Mouse (Mus musculus): ENCODE results near the gene Rnf187.
A peak's percentile ranks its signal among the peaks of the same experiment; 100 is the strongest.

Gene Rnf187

DNA sequence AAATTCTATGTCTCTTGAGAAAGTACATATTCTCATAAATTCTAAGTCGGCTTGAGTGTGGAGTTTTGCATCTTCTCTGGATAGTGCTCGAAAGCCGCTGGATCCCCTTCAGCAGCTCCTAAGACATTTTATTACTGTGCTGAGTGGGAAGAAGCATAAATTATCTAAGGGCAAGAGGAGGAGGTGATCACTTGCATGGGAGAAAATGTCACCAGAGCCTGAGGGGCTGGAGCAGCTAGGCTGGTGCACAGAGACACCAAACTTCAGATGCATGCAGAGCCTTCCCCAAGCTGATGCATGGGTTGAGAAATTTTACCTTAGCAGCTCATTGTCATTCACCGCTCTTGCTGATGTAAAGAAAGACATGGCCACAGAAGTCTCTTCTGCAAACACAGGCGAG is 5.4 kb upstream of the Rnf187 start:
- no peak for DNase-seq

DNA sequence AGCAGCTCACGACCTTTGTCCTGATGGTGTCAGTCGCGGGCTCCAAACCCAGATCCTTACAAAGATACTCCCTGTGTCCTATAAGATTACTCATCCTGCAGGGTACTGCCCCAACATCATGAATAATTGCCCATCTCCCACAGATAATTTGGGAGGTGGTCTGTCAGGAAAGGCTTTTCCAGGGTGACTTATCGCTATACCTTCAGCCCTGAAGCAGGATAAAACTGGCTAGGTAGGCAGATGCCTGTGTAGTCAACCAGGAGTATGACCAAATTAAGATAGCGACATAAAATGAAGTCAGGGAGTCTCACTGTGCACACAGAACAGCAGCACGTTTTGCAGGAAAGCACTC is 348 bp upstream of the Rnf187 start:
- DNase-seq: no peak

DNA sequence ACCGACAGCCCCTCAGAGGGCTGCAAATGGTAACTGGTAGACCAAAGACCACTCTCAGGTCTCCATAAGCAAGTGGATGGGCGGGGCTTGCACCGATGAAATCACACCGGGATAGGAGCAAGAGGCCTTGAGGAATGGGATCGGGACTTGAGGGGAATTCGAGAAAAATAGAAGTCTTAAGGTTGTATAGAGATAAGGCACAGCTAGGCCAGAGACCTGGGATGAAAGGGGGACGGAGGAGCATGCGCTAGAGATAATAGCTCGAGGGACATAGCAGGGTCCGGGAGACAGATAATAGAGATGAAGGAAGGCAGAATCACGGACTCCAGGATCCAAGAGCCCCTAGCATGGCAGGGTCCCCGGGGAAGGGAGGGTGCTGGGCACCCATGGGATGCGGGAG is 807 bp downstream of the Rnf187 start:
- DNase-seq: no peak

GRCm38 (mm10) chr11:58931576-58931975 is 7.1 kb downstream of the Rnf187 start:
- no peak for DNase-seq

DNA sequence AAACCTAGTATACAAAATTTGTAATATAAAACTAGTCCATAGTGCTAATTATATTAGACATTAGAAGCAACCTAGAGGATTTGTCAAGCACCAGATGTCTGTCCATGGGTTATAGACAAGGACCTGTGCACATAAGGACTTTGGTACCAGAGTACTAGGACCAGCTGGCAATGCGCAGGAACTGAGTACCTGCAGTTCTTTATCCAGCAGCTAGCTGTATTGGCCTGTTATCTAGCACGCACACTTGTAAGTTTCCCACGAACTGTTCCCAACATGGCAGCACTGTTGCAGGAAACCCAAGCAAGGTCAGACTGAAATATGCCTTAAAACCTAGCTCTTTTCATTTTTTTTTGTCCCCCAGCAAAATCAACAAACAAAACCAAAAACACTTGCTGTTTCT is 8.5 kb downstream of the Rnf187 start:
- no peak for DNase-seq

DNA sequence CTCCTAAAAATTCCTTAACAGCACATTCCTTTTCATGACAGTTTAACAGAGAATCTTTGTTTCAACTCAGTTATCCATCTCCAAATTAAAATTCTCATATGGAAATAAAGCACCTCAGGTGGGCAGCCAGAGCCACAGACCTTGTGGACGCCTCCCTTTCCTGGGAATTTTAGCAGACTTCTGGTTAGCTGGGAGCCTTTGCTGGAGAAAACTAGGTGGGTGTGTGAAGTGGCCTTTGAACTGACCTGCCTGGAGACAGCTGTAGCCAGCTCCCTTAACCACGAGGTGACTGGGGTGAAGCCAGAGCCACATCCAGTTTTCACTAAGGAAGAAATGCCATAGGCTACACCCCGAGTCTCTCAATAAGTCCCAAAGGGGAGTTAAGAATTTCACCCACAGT is 9.1 kb downstream of the Rnf187 start:
- peak; percentile 46 for DNase-seq

GRCm38 (mm10) chr11:58929055-58929454 is 9.7 kb downstream of the Rnf187 start:
- DNase-seq: no peak

- peak; percentile 72 for DNase-seq
Observed at GRCm38 (mm10) chr11:58927790-58928651, 10.7 kb downstream of the Rnf187 start.

GRCm38 (mm10) chr11:58927053-58927452 is 11.7 kb downstream of the Rnf187 start:
- no peak for DNase-seq

DNA sequence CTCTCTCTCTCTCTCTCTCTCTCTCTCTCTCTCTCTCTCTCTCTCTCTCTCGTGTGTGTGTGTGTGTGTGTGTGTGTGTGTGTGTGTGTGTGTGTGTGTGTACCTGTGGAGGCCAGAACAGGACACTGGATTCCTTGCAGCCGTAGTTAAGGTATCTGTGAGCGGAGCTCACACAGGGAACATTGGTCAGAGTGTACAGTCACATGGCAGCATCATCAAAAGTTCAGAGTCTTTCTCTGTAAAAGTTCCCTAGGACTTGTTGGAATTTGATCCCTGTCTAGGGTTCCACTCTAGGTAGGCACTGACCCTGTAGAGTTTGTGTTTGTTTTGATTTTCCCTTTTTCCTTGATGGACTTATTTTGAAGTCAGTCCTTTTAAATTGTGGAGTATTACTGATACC is 12.1 kb downstream of the Rnf187 start:
- DNase-seq: peak; percentile 43

GRCm38 (mm10) chr11:58922420-58922819 is 16.3 kb downstream of the Rnf187 start:
- DNase-seq: no peak

- no peak for DNase-seq
Observed at GRCm38 (mm10) chr11:58918759-58919158, 20.0 kb downstream of the Rnf187 start.

DNA sequence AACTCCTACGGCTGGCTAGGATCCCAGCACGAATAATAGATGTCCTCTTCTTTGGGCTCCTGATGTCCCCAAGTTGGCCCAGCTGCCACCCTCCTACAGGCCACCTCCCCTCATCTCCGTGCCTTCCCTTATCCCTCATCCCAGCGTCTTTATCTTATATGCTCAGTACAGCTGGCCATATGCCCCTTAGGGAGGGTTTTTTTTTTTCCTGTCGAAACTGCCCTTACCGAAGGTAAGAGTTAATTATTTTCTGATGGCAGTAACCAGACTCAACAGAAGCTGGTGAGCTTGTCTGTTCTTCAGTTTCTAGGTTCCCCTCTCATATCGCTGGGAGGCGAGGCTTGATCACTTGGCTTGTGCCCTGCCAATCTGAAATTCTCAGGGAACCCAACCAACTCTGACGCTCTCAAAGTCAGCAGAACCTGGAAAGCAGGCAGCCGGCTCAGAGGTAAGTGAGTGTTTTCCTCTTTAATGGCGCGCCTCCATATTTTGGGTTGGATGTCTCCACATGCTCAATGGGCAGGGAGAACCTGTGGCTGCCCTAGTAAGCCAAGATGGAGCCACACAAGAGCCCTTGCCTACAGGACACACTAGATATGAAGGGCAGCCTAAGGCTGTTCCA is 20.9 kb downstream of the Rnf187 start, which contains the start of gene Btnl10:
Gene Btnl10, plus strand, starts transcription at position 164 of the 622 bp plus-strand sequence.
- no peak for DNase-seq

DNA sequence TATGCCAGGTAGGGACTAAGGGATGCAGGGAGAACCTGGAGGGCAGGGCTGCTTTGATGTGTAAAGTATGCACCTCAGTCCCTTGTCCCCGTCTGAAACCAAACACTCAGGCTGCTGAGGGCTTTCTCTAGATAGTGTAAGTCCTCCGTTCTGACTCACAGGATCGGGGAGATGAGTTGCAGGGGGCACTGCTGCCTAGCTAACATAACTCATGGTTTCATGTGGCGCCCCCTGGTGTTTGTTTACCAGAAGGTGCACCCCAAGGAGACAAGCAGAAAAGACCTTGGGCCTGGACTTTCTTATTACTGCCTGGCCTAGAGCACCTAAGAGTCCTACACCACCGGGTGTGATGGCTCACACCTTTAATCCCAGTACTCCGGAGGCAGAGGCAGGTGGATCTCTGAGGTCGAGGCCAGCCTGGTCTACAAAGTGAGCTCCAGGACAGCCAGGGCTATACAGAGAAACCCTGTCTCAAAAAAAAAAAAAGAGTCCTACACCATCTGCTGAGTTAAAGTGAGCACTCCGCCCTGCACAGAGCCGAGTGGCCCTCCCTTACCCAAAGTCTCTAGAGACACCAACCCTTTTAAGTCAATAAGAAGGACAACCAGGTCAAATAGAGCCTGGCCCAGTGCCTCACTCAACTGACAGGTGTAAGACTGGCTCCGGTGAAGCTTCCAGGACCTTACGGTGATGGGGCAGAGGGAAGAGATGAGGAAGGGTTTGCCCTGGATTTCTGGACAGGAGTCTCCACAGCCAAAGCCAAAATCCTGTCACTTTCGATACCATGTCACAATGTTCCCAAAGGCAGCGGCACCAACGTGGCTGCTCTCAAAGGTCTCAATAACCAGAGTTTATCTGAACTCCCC is 21.6 kb downstream of the Rnf187 start:
- DNase-seq: peak; percentile 34

- DNase-seq: peak; percentile 63
Observed at GRCm38 (mm10) chr11:58914461-58915028, 24.2 kb downstream of the Rnf187 start.

DNA sequence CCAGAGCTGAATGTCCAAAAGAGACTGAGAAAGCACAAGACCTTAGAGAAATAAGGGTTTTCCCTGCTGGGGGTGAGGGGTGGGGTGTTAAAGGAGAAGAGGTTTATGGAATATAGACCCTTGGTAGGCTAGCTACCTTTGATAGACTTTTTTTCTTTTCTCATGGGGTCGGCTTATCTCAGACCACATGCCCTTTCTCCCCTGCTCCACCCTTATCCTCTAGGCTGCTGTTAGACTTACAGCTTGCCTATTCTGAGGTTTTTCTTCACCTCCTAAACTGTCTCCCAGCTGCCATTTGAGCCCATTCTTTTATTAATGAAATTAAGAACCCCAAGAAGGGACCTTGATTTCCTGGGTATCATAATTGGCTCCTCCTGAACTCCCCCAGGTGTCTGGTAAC is 24.9 kb downstream of the Rnf187 start:
- DNase-seq: no peak

DNA sequence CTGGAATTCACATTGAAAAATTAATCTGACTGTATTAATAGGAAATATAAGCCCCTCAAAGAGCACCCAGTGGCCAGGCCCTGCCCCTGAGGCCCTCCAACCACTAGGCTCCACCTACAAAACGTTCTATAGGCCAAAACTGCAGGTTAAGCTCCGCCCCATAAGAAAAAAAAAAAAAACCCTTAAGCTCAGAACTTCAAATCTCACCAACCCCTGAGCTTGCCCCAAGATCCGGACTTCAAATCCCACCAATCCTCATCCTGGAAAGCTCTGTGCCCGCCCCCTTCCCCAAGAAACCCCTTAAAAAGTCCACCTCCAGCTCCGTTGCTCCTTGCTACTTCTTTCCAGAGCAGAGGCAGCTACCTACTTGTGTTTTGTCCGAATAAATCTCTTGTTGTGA is 33.9 kb downstream of the Rnf187 start:
- no peak for DNase-seq

- DNase-seq: no peak
Observed at GRCm38 (mm10) chr11:58904410-58904718, 34.4 kb downstream of the Rnf187 start.

DNA sequence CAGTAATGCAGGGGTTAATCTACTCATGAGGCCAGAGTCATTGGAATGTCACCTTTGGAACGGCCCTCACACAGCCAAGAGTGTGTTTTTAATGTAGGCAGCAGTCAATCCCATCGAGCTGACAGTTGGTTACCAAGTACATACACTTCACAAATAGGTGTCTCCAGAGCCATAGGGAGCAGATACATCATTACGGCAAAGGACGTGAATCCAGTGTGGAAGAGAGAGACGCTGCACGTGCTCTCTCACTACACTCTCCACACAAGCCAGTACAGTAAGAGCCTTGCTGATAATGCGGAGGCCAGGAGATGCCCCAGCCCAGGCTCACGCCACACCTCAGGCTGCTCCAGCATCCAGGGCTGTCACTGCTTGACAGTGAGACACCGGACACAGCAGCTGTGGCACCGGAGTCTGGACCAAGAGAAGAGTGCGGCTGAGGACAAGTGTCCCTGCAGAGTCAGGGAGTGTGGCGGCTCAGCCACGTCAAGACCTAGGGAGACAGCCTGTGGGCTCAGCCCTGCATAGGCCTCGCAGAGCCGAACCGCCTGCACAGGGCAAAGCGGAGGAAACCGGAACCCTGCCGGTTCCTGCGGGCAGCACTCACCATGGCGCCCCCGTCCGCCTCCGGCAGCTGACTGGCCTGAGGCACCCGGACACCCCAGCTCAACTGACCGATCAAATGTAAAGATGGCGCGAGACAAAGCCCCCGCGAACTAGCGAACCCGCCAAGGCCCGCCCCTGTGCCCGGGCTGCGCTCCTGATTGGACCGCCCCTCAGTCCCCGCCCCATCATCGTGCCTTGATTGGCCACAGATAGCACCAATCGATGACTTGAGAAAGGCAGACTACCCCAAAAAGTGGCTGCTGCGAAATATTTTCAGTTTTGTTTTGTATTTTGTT is 35.0 kb downstream of the Rnf187 start, which contains the start of gene Zfp39:
Gene Zfp39, minus strand, starts transcription at position 715 of the 899 bp plus-strand sequence.
- DNase-seq: peak; percentile 98

GRCm38 (mm10) chr11:58901080-58901479 is 37.6 kb downstream of the Rnf187 start:
- no peak for DNase-seq

DNA sequence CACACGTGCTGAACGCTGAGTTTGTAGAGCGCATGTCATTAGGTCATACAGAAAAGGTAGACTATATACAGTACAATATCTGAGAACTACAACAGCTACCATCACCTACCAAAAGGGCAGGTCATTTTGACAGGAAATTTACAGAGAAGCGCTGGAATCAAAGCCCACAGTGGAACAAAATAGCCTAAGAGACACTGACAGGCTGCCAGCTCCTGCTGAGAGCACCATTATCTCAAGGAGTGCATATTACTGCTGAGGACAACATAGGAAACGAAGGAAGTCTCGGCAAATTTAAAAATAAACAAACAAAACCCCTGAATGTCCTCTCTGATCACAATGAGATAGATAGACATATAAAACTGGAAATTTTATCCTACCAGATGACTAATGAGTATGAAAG is 41.2 kb downstream of the Rnf187 start:
- DNase-seq: no peak

DNA sequence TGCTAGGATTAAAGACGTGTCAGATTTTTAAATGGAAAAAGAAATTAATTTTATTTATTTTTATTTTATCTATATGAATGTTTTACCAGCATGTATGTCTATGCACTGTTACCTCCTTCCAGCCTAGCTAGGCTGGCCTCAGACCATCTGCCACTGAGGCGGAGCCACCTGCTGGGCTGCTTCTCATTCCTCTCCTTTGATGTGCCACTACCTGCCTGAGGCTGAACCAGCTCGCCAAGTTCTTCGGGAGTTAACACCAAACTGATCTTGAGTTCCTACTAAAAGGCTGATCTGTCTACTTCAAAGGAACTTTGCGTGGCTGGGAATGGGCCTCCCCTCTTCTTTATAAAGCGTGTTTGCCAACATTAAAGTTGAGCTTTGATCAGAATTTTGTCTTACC is 44.3 kb downstream of the Rnf187 start:
- DNase-seq: no peak
